Mouse (Mus musculus): ENCODE data around the gene Fbxl14.

The Fbxl14 gene

DNA sequence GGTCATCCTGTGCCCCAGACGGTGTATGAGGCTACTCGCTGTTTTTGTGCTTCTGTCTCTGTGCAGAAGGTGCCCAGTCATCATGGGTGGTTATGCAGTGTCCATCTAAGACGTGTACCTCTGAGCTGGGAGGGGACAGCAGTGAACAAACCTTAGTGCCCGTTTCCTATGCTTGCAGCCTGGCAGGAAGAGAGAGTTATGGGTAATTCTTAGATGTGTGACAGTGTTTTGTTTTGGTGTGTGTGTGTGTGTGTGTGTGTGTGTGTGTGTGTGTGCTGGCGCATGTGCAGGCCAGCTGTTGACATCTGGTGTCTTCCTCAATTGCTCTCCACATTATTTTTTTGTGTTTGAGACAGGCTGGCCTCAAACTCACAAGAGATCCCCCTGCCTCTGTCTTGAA, 20.6 kb downstream of the Fbxl14 start:
- DNase-seq = no peak

DNA sequence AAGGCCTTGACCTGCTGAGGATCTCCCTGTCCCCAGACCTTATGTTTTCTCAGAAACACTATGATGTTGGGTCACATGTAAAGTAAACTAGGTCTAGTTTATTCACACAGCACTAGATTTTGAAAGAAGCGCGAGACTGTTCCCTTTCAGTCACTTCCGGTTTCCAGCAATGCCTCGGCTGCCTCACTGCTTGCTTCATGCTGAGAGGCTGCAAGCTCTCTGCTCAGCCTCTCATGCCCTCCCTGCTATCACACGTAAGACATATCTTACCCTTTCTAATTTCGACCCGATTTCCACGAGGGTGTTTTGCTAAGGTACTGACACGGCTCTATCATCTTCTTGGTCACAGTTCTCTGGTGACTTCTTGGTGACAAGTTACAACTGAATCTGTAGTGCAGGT, 22.6 kb downstream of the Fbxl14 start:
- no peak for DNase-seq

DNA sequence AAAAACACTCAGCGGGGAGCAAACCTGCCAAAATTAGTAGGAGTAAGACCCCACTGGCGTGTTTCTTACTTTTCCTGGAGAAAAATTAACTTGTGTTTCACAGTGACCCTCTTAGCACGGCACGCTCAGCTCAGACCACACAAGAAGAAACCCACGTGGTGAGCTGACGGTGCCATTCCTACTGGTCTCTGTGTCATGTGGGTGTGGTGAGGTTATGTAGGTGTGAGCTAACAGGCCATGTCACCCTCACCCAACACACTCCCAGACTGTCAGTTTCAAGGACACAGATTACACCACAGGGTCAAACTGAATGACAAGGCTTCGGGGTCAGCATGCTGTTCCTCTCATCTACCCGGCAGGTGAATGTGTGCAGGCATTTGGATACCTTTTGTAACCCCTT, 25.3 kb downstream of the Fbxl14 start:
- DNase-seq = no peak

DNA sequence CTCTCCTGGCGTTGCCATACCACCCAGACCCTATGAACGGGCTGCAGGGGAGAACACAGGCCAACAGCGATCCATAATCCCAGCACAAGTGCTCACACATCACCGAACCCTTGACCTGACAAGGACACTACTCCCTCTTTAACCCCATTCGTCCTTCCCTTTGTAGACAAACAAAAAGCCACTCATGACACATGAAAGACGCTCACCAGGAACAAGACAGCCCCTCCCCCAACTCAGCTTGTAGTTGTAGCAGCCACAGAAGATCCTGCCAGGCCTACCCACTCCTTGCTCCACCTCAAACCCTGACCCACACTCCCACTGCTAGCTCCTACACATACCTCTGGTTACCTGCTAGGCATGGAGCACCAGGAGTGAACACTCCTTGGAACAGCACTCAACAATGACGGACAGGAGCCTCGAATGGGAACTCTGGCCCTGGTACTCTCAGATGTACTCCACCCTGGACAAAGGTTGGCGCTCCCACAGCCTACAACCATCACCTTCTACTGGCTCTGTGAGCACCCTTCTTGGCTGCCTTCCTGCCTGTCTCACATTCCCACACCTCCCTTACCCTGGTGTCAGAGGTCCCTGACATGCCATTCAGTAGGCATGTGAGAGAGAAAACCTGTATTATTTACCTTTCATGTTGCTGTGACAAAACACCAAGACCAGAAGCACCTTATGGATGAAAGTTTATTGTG, 26.2 kb downstream of the Fbxl14 start:
- DNase-seq = no peak

DNA sequence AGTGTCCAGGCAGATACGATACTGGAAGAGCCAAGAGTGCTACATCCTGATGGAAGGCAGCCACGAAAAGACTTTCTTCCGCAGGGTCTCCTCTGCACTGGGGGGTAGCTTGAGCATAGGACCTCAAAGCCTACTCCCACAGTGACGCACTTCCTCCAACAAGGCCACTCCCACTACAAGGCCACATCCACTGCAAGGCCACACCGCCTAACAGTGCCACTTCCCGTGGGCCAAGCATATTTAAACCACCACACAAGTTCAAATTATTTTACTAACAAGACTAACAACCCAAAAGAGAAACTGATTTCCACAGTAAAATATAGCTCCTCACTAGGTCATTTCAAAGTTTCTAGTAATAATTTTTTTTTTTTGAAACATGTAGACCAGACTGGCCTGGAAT, 28.8 kb downstream of the Fbxl14 start:
- DNase-seq = no peak

DNA sequence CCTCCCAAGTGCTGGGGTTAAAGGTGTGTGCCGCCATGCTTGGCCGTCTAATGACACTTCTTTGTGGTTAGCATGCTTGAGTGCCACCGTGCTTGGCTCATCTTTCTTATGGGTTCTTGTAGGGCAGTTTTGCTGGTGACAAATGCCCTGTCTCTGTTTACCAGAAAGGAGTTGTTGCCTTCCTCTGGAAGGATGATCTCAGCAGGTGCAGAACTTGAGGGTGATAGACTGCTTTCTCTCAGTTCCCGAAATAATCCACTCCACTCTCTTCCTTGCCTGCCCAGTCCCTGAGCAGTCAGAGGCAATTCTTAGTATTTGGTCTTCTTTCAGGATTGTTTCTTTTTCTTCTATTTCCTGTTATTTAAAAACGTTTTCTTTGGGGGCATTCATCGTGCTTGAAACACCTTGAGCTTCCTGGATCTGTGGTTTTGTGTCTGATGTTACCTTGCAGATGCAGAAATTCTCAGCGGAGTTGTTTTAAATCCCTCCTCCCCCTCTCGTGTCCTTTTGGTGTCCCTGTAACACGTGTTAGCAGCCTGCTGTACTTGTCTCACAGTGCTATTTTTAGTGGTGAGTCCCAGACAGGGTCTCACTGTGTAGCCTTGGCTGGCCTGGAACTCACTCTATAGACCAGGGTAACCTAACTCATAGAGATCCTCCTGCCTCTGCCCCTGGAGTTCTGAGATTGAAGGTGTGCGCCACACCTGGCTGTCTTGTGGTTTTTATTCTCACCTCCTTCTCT, 29.3 kb downstream of the Fbxl14 start:
- DNase-seq = no peak

DNA sequence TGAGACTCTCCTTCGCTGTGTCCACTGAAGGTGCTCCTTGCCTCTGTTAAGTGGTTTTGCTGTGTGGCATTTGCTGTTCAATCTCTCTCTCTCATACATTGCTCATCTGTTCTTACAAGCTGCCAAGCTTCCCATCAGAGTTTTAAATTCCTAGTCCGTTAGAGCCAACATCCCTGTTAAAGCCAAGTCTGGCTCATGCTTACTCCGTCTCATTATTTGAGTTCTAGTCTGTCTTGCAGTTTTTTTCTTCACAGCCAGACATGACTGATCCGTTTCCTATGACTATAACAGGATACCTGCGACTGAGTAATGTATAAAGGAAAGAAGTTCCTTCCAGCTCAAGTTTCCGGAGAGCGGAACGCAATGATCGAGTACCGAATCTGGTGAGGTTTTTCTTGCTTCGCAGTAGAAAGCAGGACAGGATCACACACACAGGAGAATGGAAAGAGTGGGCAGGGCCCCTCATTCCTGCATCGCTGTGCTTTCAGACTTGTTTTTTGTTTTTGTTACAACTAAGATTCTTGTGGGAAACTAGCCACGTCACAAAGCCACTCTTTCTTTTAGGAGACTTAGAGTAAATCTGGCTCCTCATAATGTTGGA, 30.1 kb downstream of the Fbxl14 start:
- DNase-seq = no peak

DNA sequence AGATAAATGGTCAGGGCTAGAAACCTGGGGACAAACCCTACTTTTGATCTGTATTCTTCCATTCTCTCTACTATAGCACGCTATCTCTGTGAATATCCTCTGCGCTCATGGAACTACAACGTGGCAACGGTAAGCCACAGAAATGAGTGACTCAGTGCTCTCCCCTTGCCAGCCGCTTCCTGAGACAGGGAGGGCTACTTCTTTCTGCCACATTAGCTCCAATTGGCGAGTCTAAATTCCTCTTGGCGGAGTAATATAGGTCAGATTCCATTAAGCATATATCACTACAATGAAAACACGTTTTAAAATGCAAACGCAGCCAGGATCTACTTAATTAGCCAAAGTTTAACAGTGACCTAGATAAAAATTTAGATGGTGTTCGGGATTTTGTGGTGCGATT, 33.2 kb downstream of the Fbxl14 start:
- DNase-seq = no peak

DNA sequence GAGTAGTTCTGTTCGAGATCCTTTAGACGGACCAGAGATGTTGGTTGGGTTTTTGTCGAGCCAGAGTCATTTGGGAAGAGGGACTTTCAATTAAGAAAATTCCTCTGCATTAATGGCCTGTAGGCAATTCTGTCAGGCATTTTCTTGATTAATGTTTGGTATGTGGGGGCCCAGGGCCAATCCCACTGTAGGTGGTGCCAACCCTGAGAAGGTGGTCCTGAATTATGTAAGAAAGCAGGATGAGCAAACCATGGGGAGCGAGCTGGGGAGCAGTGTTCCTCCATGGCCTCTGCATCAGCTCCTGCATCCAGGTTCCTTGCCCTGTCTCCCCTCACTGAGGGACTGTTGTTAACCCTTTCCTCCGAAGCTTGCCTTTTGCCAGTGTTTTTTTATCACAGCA, 34.0 kb downstream of the Fbxl14 start:
- no peak for DNase-seq

DNA sequence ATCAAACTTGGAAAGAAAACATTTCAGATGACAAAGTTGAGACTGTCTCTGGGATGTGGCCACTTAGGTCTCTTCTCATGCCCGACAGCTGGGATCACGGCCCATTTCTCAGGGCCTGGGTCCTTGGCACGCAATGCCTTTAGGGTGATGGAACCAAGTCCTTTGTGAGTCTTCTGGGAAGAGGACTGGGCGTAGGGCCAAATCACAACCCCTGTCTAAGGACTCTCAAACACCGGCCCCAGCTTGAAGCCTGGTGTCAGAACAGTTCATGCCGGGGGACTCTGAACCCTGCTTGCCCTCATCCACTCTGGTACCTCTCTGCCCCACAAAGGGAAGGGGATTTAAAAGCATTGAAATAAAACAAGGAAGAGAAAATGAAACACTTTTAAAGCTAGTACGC, 34.6 kb downstream of the Fbxl14 start:
- no peak for DNase-seq

DNA sequence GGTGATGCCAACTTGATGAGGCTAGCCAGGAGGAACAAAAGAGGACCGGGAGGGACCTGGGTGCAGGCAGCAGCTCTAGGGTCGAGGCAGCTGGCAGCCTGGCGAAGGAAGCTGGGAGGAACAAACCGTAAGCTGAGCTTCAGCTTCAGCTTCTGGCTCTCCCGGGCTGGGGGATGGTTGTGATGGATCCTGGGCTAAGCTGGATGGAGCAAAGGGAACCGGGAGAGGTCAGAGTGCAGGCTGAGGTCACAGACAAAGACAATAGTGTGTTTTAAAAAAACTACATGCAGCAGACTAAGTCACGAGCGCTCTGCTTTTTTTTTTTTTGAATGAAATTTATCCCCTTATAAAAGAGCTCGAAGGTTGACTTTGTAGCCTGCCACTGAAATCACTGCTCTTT, 41.3 kb downstream of the Fbxl14 start:
- no peak for DNase-seq

DNA sequence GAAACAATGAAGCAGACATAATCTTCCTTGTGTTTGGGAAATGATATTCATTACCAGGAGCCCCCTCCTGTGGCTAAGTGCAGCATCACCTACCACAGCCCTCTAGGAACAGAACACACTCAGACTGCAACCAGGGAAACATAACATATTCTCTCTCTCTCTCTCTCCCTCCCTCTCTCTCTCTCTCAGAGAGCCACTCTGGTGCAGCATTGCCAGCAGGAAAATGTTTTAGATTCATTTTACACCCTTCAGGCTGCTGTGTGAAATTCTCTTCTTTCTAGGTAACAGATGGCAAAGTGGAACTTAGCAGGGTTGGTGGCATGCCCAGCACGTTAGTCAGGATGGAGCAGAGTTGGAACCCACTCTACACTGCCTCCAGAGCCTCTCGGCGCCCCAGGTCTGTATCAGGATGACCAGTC, 42.0 kb downstream of the Fbxl14 start:
- DNase-seq = peak; percentile 29

DNA sequence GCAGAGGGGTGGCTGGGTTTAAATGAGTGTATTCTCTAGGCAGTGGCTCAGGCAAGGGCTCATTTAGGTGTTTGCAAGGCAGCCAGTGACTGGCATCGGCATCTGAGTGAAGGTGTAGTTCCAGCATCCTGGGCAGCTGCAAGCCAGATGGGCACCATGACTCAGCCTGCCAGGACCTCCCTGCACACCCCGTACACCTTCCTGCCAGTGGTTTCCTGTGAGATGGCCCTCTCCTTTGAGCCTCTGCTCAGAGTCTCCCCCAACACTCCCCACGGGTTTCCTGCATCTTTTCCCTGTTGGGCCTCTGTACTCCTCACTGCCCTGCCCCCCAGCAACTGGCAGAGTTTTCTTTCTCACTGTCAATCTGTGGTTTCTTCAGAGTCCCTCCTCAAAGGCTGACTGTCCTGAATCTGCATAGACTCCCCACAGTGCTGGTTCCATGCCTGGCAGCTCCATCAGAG, 42.5 kb downstream of the Fbxl14 start:
- DNase-seq = no peak

DNA sequence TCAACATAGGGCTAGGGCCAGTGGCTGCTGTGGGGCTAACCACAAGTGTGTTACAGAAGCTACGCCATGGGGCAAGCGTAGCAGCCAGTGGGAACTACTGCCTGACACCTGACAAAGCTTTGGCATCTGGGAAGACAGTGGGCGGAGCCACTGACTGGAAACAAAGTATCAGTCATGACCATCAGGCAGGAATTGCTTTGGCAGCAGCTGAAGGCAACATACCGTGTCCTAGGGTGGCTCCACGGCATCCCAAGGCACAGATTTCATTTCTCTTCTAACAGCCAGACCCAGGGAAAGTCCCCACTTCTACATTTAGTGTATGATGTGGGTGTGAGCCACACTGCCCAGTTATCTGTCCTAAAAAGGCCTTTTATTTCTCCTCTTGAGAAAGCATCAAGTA, 47.0 kb downstream of the Fbxl14 start:
- DNase-seq = no peak

DNA sequence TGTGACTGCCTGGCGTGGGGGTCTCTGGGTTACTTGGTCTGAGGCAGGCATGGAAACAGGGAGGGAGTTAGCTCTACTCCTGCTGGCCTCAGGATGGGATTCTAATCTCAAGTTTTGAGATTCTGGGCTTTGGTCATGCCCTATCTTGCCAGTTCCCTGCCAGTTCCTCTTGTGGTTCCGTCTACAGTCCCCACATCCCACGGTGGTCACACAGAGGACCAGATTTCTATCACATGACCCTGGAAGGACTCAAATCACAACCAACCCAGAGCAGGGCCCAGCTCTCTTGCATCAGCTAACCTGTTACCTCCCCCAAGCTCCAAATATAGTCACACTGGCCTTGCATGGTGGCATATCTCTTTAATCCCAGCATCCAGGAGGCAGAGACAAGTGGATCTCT, 50.2 kb downstream of the Fbxl14 start:
- no peak for DNase-seq
